Mouse (Mus musculus) liver, embryonic 16.5 days (tissue): ENCODE data around the gene Gm28038. TPM values are rescaled to one million over a fixed set of nuclear protein-coding genes. Genes with fewer than 3 reads are reported as not detected.

Source experiments
- ATAC-seq: fragments of 200-750 bp; cut with Nextera tagmentation; 2 replicates; pipeline ENCODE4 v1.8.0; 2017; ENCODE audit warnings: low read depth, mild to moderate bottlenecking, moderate number of reproducible peaks, moderate library complexity
- H3K27ac ChIP-seq: fragments of 300-500 bp; sonication (generic); 2 replicates; pipeline ENCODE4 v1.5.1; 2014; ENCODE audit warnings: mild to moderate bottlenecking, low read length
- H3K27me3 ChIP-seq: fragments of 300-500 bp; sonication (generic); 2 replicates; pipeline ENCODE4 v1.6.1; 2014; ENCODE audit warnings: low read depth, low read length, mixed read lengths; ENCODE audit not compliant: control insufficient read depth, insufficient read depth
- H3K36me3 ChIP-seq: fragments of 300-500 bp; sonication (generic); 2 replicates; pipeline ENCODE4 v1.6.1; 2014; ENCODE audit warnings: mild to moderate bottlenecking; ENCODE audit not compliant: control insufficient read depth, insufficient read depth
- H3K4me1 ChIP-seq: fragments of 300-500 bp; sonication (generic); 2 replicates; pipeline ENCODE4 v1.6.1; 2014; ENCODE audit warnings: low read depth, low read length, mixed read lengths; ENCODE audit not compliant: control insufficient read depth
- H3K4me2 ChIP-seq: fragments of 300-500 bp; sonication (generic); 2 replicates; pipeline ENCODE4 v1.6.1; 2014; ENCODE audit warnings: low read depth, low read length, mixed read lengths
- H3K4me3 ChIP-seq: fragments of 300-500 bp; sonication (generic); 2 replicates; pipeline ENCODE4 v1.5.1; 2014; ENCODE audit warnings: low read depth, mild to moderate bottlenecking, low read length
- H3K9ac ChIP-seq: fragments of 300-500 bp; sonication (generic); 2 replicates; pipeline ENCODE4 v1.6.1; 2014; ENCODE audit warnings: low read depth, low read length
- H3K9me3 ChIP-seq: fragments of 300-500 bp; sonication (generic); replicated peaks from 2 replicates; pipeline ENCODE4 v1.6.1; 2016; ENCODE audit warnings: low read length; ENCODE audit not compliant: control insufficient read depth
- WGBS: fragments of 180-500 bp; shearing (Covaris S2); extraction: QIAGEN DNeasy Blood & Tissue Kit; methylation state at CpG from one replicate; pipeline ENCODE4 v1.1.7; 2014; ENCODE audit not compliant: insufficient replicate concordance; 5-methylcytosine and 5-hydroxymethylcytosine counted together
- polyA plus RNA-seq: library from polyadenylated mRNA; unstranded; fragments of >200 nt; fragmentation: Nextera tagmentation; extraction: Ambion mirVana; gene quantifications from 2 replicates; pipeline ENCODE4 v1.2.1, GENCODE M21; 2015

The Gm28038 gene
- polyA plus RNA-seq, 1 experiment from 2014 or later, result not detected

GRCm38 (mm10) chr2:30261064-30261736 lies 19.6 kb upstream of the Gm28038 start:
- Histone ChIP-seq H3K4me2 (no peak overlapping the region), H3K4me1 (peaks cover 12% of the 10 kb centered on the region), H3K36me3 (peaks cover 35% of the 10 kb centered on the region), H3K9ac (no peak overlapping the region), H3K27me3 (no peaks in the 10 kb centered on the region), H3K27ac (no peak overlapping the region), H3K4me3 (no peak overlapping the region), H3K9me3 (no peaks in the 10 kb centered on the region)
- no peak for ATAC-seq
- 72% methylated on average over 4 of the region's 4 CpGs for WGBS

GRCm38 (mm10) chr2:30261921-30262839 lies 18.7 kb upstream of the Gm28038 start:
- 90% methylated on average over 18 of the region's 18 CpGs for WGBS
- Histone ChIP-seq H3K36me3 (peaks cover 25% of the 10 kb centered on the region), H3K9me3 (no peaks in the 10 kb centered on the region), H3K9ac (no peak overlapping the region), H3K27ac (no peak overlapping the region), H3K4me2 (no peak overlapping the region), H3K4me1 (peaks cover 18% of the 10 kb centered on the region), H3K27me3 (no peaks in the 10 kb centered on the region), H3K4me3 (no peak overlapping the region)
- no peak for ATAC-seq

DNA sequence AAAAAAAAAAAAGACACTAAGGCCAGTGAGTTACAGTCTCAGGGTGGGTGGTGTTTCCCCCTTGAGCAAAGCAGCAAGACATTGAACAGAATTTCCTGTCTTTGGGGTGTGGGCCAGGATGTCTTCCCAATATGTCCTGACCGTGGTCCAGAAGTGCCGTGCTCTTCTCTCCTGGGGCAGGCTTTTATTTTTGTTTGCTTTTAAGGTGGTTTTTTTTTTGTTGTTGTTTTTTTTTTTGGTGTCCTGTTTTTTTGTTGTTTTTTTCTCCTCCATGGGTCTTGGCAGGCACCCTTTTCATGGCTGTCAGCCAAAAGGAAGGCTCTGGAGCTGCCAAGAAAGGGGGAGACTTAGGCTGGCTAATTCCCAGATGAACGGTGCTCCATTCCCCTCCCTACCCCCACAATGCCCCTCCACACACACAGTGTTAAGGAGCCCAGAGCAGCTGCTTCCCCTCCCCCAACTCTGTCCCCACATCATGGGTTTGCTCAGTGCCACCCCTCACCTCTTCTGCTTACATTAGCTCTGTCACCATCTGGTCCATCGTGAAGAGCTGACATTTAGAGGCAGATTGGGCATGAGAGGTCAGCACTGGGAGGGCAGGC lies 17.9 kb upstream of the Gm28038 start:
- no peak overlapping the region for H3K4me3 ChIP-seq
- 75% methylated on average over 4 of the region's 4 CpGs for WGBS
- H3K9ac ChIP-seq, result no peak overlapping the region
- H3K9me3 ChIP-seq, result no peaks in the 10 kb centered on the region
- H3K4me2 ChIP-seq, result no peak overlapping the region
- ATAC-seq, result no peak
- peaks cover 24% of the 10 kb centered on the region for H3K36me3 ChIP-seq
- no peaks in the 10 kb centered on the region for H3K27me3 ChIP-seq
- H3K27ac ChIP-seq, result no peak overlapping the region
- H3K4me1 ChIP-seq, result peaks cover 18% of the 10 kb centered on the region

DNA sequence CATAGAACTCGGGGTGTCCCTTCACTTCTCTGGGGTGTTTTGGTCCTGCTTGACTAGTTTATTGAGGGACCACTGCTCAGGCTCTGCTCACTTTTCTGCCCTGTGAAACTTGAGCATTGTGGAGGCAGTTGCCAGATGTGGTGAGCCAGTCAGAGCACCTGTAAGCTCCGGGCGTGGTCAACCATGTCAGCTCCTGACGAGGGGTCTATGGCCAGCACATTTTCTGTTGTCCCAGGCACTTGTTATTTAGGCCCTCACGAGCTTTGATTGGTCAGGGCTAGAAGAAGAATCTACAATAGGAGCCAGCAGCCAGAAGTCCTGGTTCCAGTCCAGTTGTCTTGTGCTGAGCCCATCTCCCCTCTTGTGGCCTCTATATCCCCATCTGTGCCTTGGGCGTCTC lies 17.0 kb upstream of the Gm28038 start:
- 77% methylated on average over 6 of the region's 6 CpGs for WGBS
- no peak overlapping the region for H3K9ac ChIP-seq
- H3K4me3 ChIP-seq, result no peak overlapping the region
- no peak for ATAC-seq
- no peaks in the 10 kb centered on the region for H3K27me3 ChIP-seq
- peaks cover 24% of the 10 kb centered on the region for H3K36me3 ChIP-seq
- H3K4me2 ChIP-seq, result no peak overlapping the region
- H3K27ac ChIP-seq, result no peak overlapping the region
- no peaks in the 10 kb centered on the region for H3K9me3 ChIP-seq
- H3K4me1 ChIP-seq, result peaks cover 18% of the 10 kb centered on the region

DNA sequence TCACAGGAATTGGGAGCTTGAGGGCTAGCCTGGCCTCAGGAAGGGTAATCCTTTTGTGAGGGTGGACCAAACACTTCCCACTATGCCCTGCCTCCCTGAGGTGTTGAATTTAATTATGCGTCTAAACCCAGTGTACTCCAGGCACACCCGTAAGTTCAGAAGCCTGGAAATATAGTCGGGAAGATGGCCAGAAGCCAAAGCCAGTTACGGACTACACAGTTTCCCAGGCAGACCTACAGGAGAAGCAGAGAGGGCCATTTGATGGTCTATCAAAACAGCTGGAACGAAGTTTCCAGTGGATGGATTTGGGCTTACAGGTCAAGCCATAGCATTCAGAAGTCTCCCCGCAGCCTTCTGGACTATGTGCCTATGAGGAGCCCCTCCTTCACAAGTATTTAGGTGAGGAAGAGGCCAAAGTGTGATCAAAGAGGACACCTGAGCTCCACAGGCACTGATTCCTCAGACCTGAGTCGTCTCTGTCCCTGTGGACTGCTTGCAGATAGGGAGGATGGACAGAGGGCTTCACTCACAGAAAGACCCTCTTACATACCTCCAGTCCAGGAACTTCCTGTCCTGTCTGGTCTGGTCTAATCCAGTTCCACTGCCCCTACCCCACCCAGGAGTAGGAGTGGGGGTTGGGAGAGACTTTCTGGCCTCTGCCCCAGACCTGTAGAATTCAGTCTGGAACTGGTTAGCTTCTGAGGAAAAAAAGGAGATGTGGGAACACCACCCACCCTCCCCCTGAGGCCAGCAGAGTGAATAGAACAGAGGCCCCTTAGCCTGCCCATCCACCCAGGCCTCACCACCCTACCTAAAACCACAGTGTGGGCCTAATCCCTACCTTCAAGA lies 15.9 kb upstream of the Gm28038 start:
- Histone ChIP-seq H3K4me3 (no peak overlapping the region), H3K27ac (peak overlapping the region; percentile 76), H3K9me3 (no peaks in the 10 kb centered on the region), H3K4me1 (peaks cover 18% of the 10 kb centered on the region), H3K9ac (no peak overlapping the region), H3K4me2 (no peak overlapping the region), H3K36me3 (peaks cover 24% of the 10 kb centered on the region), H3K27me3 (no peaks in the 10 kb centered on the region)
- 79% methylated on average over 7 of the region's 7 CpGs for WGBS
- ATAC-seq, result no peak

DNA sequence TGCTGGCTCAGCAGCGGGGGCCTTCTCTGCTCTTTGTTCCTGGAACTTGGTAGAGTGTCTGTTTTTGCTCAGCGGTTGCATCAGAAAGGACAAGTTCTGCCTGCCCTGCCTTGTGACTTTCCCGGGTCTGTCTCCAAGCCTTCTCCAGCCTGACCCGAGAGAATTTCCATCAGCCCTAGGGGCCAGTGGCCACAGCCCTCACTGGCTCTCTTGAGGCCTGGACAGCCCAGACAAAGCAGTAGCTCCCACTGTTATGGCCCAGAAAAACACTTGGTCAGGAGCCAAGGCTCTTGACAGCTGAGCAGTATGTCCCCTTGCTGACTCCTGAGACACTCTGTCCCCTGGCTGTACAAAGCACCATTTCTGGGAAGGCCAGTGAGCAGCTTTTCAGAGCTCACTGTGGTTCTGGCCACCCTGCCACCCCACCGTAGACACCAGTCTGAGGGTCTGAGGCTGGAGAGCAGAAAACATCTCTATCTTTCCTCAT lies 15.0 kb upstream of the Gm28038 start, which contains the start of gene Phyhd1:
Phyhd1 (plus strand) TSS at position 437 of the 487 bp plus-strand sequence.
- H3K36me3 ChIP-seq, result peaks cover 24% of the 10 kb centered on the region
- peak within 1 kb of the TSS; percentile 41 for H3K4me2 ChIP-seq
- H3K9ac ChIP-seq, result peak within 1 kb of the TSS; percentile 32; the same call in 1 of the 2 replicates
- H3K4me1 ChIP-seq, result peaks cover 18% of the 10 kb centered on the region
- 53% methylated on average over 5 of the region's 5 CpGs for WGBS
- H3K27me3 ChIP-seq, result no peaks in the 10 kb centered on the region
- ATAC-seq, result no peak
- peak within 1 kb of the TSS; percentile 41 for H3K4me3 ChIP-seq
- H3K27ac ChIP-seq, result peak within 1 kb of the TSS; percentile 78
- no peaks in the 10 kb centered on the region for H3K9me3 ChIP-seq

DNA sequence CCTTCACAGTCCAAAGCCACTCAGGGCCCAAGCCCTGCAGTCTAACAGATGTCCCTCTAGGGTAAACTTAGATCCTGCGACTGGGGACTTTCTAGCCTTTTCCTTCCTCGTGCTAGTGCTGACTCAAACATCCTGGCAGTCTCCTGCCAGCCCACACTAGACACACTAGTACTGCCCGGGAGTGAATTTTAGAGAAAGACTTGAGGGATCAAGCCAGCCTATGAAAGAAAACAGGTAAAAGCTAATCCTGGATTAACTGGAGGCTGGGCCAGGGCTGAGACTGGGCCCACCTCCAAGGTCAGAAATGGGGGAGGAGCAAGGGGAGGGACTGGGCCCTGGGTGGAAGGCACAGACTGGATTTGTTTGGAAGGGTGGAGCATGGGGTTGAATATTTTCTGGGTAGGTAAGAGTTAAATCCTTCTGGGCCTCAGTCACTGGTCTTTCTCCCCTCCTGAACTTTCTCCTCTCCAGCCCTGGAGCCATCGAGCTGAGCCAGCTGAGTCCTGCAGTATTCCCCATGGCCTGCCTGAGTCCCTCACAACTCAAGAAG lies 14.4 kb upstream of the Gm28038 start:
- Histone ChIP-seq H3K36me3 (peaks cover 23% of the 10 kb centered on the region), H3K27ac (peak overlapping the region; percentile 78), H3K4me2 (peak overlapping the region; percentile 41), H3K27me3 (no peaks in the 10 kb centered on the region), H3K9ac (peak overlapping the region; percentile 32; the same call in 1 of the 2 replicates), H3K4me1 (peaks cover 18% of the 10 kb centered on the region), H3K9me3 (no peaks in the 10 kb centered on the region), H3K4me3 (peak overlapping the region; percentile 41)
- peak; percentile 85 for ATAC-seq
- WGBS, result 44% methylated on average over 4 of the region's 4 CpGs

DNA sequence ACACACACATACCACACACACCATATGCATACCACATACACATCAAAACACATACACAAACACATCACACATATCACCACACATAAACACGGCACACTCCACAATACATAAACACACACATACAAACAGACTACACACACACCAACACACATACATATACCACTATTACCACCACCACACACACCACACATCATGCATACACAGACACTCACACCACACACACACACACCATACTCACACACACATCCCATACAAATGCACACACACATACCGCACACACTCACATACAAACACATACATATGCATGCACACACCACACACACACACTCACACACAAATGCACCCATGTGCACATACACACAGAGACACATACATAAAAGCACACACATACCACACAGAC lies 13.4 kb upstream of the Gm28038 start:
- peak overlapping the region; percentile 41; the same call in 1 of the 2 replicates for H3K4me2 ChIP-seq
- peaks cover 18% of the 10 kb centered on the region for H3K4me1 ChIP-seq
- H3K9ac ChIP-seq, result no peak overlapping the region
- H3K27ac ChIP-seq, result no peak overlapping the region
- H3K9me3 ChIP-seq, result no peaks in the 10 kb centered on the region
- WGBS, result 85% methylated on average over 2 of the region's 2 CpGs
- ATAC-seq, result no peak
- no peak overlapping the region for H3K4me3 ChIP-seq
- H3K36me3 ChIP-seq, result peaks cover 13% of the 10 kb centered on the region
- no peaks in the 10 kb centered on the region for H3K27me3 ChIP-seq
